ENCODE assay signal across 9 mouse cellular contexts in genomic region chr11:94137326-94138061, GRCm38 (mm10).
DNase-seq lines count a peak whose midpoint lies in the region; ATAC-seq lines count a peak whose summit lies in the region.
"Had no signal": no experiment of that assay in that cellular context is flagged by ENCODE, and none has a peak within 500 bp of the region (broad histone marks: within the 10 kb centered on the region; RNA-seq: fewer than 3 reads in every experiment).

No protein-coding gene starts in this region.

- H3K36me3 ChIP-seq in lung, embryonic 16.5 days (ENCODE audit: control insufficient read depth, insufficient read depth, low read length), result no peaks in the 10 kb centered on the region
- H3K36me3 ChIP-seq in heart, embryonic 11.5 days (ENCODE audit: control insufficient read depth, insufficient read depth, low read length), result no peaks in the 10 kb centered on the region

- no peaks in the 10 kb centered on the region for H3K9me3 ChIP-seq in lung, embryonic 16.5 days (ENCODE audit: control insufficient read depth, low read length)
- H3K9me3 ChIP-seq in heart, embryonic 11.5 days (replicated peaks; ENCODE audit: control insufficient read depth, low read length), result no peaks in the 10 kb centered on the region

- DNase-seq in lung, postnatal 10 days, result no peak
- DNase-seq in adrenal gland, postnatal 25 days, result peak; percentile 82
- DNase-seq in kidney, postnatal 10 days, result peak; percentile 89
- DNase-seq in spleen, postnatal 10 days (ENCODE audit: low spot score in 2 of 2), result no peak
- no peak for DNase-seq in left cerebral cortex, adult 18-20 months (ENCODE audit: low spot score in 2 of 2)
- DNase-seq in layer of hippocampus, postnatal 14 days (ENCODE audit: low spot score in 2 of 2), result no peak

- 57% methylated on average over 14 of the region's 14 CpGs for WGBS in lung, embryonic 16.5 days
- WGBS in heart, embryonic 11.5 days (ENCODE audit: insufficient replicate concordance), result 76% methylated on average over 14 of the region's 14 CpGs

- peak overlapping the region; percentile 18; the same call in 1 of the 2 replicates for H3K9ac ChIP-seq in lung, embryonic 16.5 days (ENCODE audit: low read length)
- peak overlapping the region; percentile 49; the same call in 1 of the 2 replicates for H3K9ac ChIP-seq in heart, embryonic 11.5 days (ENCODE audit: low read depth, low read length)

- H3K4me1 ChIP-seq in lung, embryonic 16.5 days (replicated peaks; ENCODE audit: control insufficient read depth, insufficient read depth, low read length), result peaks cover 37% of the 10 kb centered on the region
- peaks cover 51% of the 10 kb centered on the region for H3K4me1 ChIP-seq in heart, embryonic 11.5 days (ENCODE audit: control insufficient read depth, insufficient read depth, low read length)

- no peaks in the 10 kb centered on the region for H3K27me3 ChIP-seq in lung, embryonic 16.5 days (ENCODE audit: control insufficient read depth, insufficient read depth, low read depth, low read length)
- no peaks in the 10 kb centered on the region for H3K27me3 ChIP-seq in heart, embryonic 11.5 days (ENCODE audit: control insufficient read depth, insufficient read depth, low read length)

- H3K4me2 ChIP-seq in lung, embryonic 16.5 days (ENCODE audit: low read depth, low read length), result no peak overlapping the region
- H3K4me2 ChIP-seq in heart, embryonic 11.5 days, result no peak overlapping the region

- ATAC-seq in lung, embryonic 16.5 days (ENCODE audit: low read depth), result peak; percentile 19; the same call in 1 of the 2 replicates
- no peak for ATAC-seq in heart, embryonic 11.5 days (replicated peaks; ENCODE audit: insufficient number of reproducible peaks, low FRiP score, low TSS enrichment)

- peak overlapping the region; percentile 63 for H3K27ac ChIP-seq in lung, embryonic 16.5 days (ENCODE audit: low read length)
- H3K27ac ChIP-seq in heart, embryonic 11.5 days (ENCODE audit: low read depth, low read length), result 0 out of 2 replicates have a peak overlapping the region, but pooled peaks have one; percentile 46
- H3K27ac ChIP-seq: left cerebral cortex, adult 2 months had no signal

- H3K4me3 ChIP-seq in lung, embryonic 16.5 days (ENCODE audit: low read length), result no peak overlapping the region
- no peak overlapping the region for H3K4me3 ChIP-seq in heart, embryonic 11.5 days (ENCODE audit: low read depth, low read length)
- H3K4me3 ChIP-seq: left cerebral cortex, adult 2 months had no signal

Comparison
In these comparisons a context has a peak if more than half of its experiments do, and no peak if none do; other contexts are left out.
1. DNase-seq: peak in adrenal gland, postnatal 25 days (single experiment) and kidney, postnatal 10 days (single experiment); none in lung, postnatal 10 days (single experiment), spleen, postnatal 10 days (0 of 2), left cerebral cortex, adult 18-20 months (0 of 2) and layer of hippocampus, postnatal 14 days (0 of 2).